Mouse (Mus musculus): ENCODE data around the gene Amd1.

- no peak for TF ChIP-seq CTCF (IDR thresholded peaks at IDR 0.05; ENCODE audit: borderline replicate concordance, insufficient read depth, low read depth, low read length)
- TF ChIP-seq POLR2A (IDR thresholded peaks at IDR 0.05; ENCODE audit: borderline replicate concordance, insufficient read depth, low read length) = no peak
Measured at GRCm38 (mm10) chr10:40237826-40238225, 64.2 kb downstream of the Amd1 start.

All from cerebellum, adult 2 months (tissue).